Mouse (Mus musculus) forebrain, embryonic 15.5 days (tissue): Measurements from ENCODE around the gene Mrps11. TPM values are rescaled to one million over a fixed set of nuclear protein-coding genes. Genes with fewer than 3 reads are reported as not detected.
A peak's percentile ranks its signal among the peaks of the same experiment; 100 is the strongest.

Experiments used
- ATAC-seq: fragments of 200-750 bp; cut with Nextera tagmentation; replicated peaks from 2 replicates; pipeline ENCODE4 v1.8.0; 2017; ENCODE audit warnings: mild to moderate bottlenecking, moderate TSS enrichment, moderate library complexity
- H3K27ac ChIP-seq: fragments of 300-500 bp; sonication (generic); replicated peaks from 2 replicates; pipeline ENCODE4 v1.5.1; 2015; ENCODE audit warnings: mild to moderate bottlenecking, inconsistent platforms
- H3K27me3 ChIP-seq: fragments of 300-500 bp; sonication (generic); 2 replicates; pipeline ENCODE4 v1.6.1; 2015; ENCODE audit warnings: inconsistent platforms
- H3K36me3 ChIP-seq: fragments of 300-500 bp; sonication (generic); 2 replicates; pipeline ENCODE4 v1.6.1; 2015; ENCODE audit warnings: mild to moderate bottlenecking, inconsistent platforms
- H3K4me1 ChIP-seq: fragments of 300-500 bp; sonication (generic); 2 replicates; pipeline ENCODE4 v1.6.1; 2015; ENCODE audit warnings: inconsistent platforms
- H3K4me2 ChIP-seq: fragments of 300-500 bp; sonication (generic); replicated peaks from 2 replicates; pipeline ENCODE4 v1.6.1; 2015; ENCODE audit warnings: mild to moderate bottlenecking, inconsistent platforms
- H3K4me3 ChIP-seq: fragments of 300-500 bp; sonication (generic); 2 replicates; pipeline ENCODE4 v1.5.1; 2015; ENCODE audit warnings: mild to moderate bottlenecking, inconsistent platforms
- H3K9ac ChIP-seq: fragments of 300-500 bp; sonication (generic); replicated peaks from 2 replicates; pipeline ENCODE4 v1.6.1; 2015; ENCODE audit warnings: mild to moderate bottlenecking, inconsistent platforms
- H3K9me3 ChIP-seq: fragments of 300-500 bp; sonication (generic); 2 replicates; pipeline ENCODE4 v1.6.1; 2016; ENCODE audit warnings: inconsistent platforms
- WGBS: fragments of 180-500 bp; shearing (Covaris S2); methylation state at CpG from one replicate; pipeline ENCODE4 v1.1.7; 2015; ENCODE audit warnings: mixed read lengths; 5-methylcytosine and 5-hydroxymethylcytosine counted together
- polyA plus RNA-seq: library from polyadenylated mRNA; unstranded; fragments of >200 nt; fragmentation: Nextera tagmentation; extraction: Ambion mirVana; gene quantifications from 2 replicates; pipeline ENCODE4 v1.2.1, GENCODE M21; 2015

Gene Mrps11
- polyA plus RNA-seq, 1 experiment from 2014 or later = 68.8 TPM

DNA sequence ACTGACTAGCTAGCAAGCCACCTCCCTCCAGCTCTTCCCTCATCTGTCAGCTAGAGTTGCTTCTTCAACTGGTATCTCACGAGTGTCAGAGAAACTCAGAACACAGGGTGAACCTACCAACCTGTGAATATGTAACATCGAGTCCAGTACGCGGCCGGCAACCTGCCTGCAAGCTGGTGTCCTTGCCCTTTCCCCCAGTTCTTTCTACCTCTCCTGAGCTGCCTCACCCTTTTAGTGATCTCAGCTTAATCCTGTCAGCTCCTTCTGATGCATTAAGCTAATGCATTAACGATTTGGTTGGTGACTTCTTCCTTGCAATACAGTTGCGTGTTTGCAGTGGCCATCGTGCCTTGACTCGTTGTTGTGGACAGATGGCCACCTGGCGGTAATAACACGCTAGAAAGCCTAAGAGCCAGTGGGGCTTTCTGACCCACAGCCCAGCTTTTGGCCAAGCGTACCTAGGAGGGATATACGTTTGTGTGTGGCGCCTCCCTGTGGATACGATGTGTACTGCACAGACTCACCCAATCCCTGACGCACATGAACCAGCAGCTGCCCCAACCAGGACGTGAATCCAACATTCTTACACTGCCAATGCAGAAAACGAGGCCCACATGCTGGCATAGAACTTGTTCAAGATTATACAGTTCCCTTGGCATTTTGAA lies 16.8 kb upstream of the Mrps11 start:
- Histone ChIP-seq H3K9ac (peak overlapping the region; percentile 23; the same call in 1 of the 2 replicates), H3K27ac (no peak overlapping the region), H3K27me3 (no peaks in the 10 kb centered on the region), H3K36me3 (no peaks in the 10 kb centered on the region), H3K4me3 (peak overlapping the region; percentile 19), H3K4me2 (peak overlapping the region; percentile 25; the same call in 1 of the 2 replicates), H3K4me1 (peaks cover 10% of the 10 kb centered on the region), H3K9me3 (no peaks in the 10 kb centered on the region)
- 22% methylated on average over 18 of the region's 18 CpGs for WGBS
- ATAC-seq = peak; percentile 84

DNA sequence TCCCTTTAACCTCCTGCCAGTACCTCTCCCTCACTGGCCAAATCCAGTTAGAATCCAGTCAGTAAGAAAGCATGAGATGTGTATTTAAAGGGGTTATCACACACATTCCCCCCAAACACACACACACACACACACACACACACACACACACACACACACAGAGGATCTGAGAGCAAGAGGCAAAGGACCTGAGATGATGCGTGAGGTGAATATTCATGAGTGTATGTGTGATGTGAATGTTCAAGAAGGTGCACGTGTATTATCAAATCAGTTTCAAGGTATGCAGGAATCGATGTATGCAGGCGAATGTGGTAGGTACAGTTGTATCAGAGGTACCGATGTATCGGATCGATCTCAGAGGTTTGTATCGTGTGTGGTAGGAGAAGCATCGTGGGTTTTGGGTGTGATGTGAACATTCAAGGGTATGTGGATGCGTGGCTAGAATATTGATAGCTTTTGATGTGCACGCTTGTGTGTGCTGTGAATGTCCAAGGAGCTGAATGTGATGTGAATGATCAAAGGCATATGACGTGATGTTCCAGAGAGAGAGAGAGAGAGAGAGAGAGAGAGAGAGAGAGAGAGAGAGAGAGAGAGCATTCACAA lies 14.9 kb upstream of the Mrps11 start:
- 76% methylated on average over 12 of the region's 12 CpGs for WGBS
- ATAC-seq = no peak
- H3K4me2 ChIP-seq = no peak overlapping the region
- no peaks in the 10 kb centered on the region for H3K9me3 ChIP-seq
- no peaks in the 10 kb centered on the region for H3K27me3 ChIP-seq
- no peak overlapping the region for H3K9ac ChIP-seq
- H3K4me1 ChIP-seq = peaks cover 10% of the 10 kb centered on the region
- no peak overlapping the region for H3K4me3 ChIP-seq
- H3K27ac ChIP-seq = no peak overlapping the region
- H3K36me3 ChIP-seq = peaks cover 1% of the 10 kb centered on the region

DNA sequence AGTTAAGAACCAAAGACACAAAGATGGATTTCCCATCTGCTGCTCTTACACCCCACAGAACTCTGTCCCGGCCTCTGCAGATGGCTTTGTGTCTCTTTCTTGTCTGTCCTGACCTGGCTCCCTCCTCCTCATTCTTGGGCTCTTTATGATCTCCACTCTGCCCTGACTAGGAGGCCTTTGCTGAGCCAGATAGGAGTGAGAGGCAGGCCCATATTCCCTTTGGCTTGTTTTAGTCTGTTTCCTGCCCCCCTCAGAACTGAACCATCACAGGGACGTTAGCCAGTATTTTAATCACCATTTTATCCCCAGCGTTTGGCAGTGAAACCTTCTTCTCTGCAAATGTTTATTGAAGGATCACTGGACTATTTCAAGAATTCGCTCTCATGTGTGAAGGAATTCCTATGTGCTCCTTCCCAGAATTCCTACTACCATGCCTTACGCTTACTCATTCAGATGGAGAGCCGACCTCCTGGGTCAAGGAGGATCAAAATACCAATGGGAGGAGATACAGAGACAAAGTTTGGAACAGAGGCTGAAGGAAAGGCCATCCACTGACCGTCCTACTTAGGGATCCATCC lies 13.8 kb upstream of the Mrps11 start:
- Histone ChIP-seq H3K4me3 (no peak overlapping the region), H3K36me3 (peaks cover 13% of the 10 kb centered on the region), H3K9ac (no peak overlapping the region), H3K4me1 (peaks cover 10% of the 10 kb centered on the region), H3K4me2 (no peak overlapping the region), H3K9me3 (no peaks in the 10 kb centered on the region), H3K27ac (no peak overlapping the region), H3K27me3 (no peaks in the 10 kb centered on the region)
- WGBS = 80% methylated on average over 7 of the region's 7 CpGs
- ATAC-seq = no peak

DNA sequence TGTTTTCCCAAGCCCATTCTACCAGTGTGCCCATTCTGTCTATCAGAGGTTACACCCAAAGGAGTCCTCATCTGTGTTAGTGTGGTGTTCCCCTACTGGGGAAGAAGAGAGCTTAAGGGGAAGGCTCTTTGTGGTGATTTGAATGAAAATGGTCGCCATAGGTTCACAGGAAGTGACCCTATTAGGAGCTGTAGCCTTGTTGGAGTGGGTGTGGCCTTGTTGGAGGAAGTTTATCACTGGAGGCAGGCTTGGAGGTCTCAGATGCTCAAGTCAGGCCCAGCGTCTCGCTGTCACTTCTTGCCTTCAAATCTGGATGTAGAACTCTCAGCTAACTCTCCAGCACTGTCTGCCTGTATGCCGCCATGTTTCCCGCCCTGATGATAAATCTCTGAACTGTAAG lies 12.0 kb upstream of the Mrps11 start:
- Histone ChIP-seq H3K9ac (no peak overlapping the region), H3K4me3 (no peak overlapping the region), H3K36me3 (peaks cover 28% of the 10 kb centered on the region), H3K4me2 (no peak overlapping the region), H3K27me3 (no peaks in the 10 kb centered on the region), H3K27ac (no peak overlapping the region), H3K4me1 (peaks cover 4% of the 10 kb centered on the region; the same call in 1 of the 2 replicates), H3K9me3 (no peaks in the 10 kb centered on the region)
- 88% methylated on average over 5 of the region's 5 CpGs for WGBS
- ATAC-seq = no peak

DNA sequence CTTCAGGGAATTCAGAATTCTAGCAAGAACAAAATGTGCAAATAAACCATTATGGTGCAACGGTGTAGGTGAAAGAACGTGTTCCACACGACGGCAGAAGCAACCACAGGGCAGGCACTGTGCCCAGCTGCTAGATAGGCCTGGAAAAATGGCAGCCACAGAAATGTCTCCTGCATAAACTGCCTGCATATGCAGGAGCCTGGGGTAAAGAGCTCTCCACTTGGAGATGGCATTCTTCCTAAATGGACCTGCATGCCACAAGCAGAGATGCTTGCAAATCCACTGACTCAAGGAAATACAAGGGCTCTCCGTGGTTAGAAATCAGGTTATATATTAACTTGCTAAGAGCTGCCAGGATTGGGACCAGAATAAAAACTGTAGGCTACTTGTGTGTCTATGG lies 4.2 kb upstream of the Mrps11 start:
- Histone ChIP-seq H3K27me3 (no peaks in the 10 kb centered on the region), H3K4me1 (peaks cover 18% of the 10 kb centered on the region), H3K27ac (no peak overlapping the region), H3K4me2 (no peak overlapping the region), H3K9ac (no peak overlapping the region), H3K4me3 (no peak overlapping the region), H3K9me3 (no peaks in the 10 kb centered on the region), H3K36me3 (peaks cover 53% of the 10 kb centered on the region)
- 98% methylated on average over 5 of the region's 5 CpGs for WGBS
- no peak for ATAC-seq

DNA sequence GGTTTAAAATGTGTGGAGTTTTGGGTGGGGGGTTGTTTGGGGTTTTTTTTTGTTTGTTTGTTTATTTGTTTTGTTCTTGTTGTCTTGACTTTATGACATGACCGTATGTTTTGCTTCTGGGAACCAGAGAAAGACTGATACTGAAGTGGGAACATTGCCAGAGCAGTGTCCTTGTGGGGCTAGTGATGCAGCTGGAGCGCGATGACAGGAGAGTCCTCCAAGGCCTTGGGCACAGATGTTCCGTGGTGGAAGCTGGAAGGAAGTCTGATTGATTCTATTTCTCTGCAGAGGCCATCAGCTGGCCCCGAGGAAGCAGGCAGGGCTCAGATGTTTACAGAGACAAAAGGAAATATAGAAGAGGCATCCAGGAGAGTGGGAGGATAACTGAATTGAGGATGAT lies 3.0 kb downstream of the Mrps11 start:
- Histone ChIP-seq H3K9ac (no peak overlapping the region), H3K27me3 (no peaks in the 10 kb centered on the region), H3K27ac (no peak overlapping the region), H3K4me1 (peaks cover 34% of the 10 kb centered on the region), H3K4me3 (no peak overlapping the region), H3K9me3 (no peaks in the 10 kb centered on the region), H3K4me2 (no peak overlapping the region), H3K36me3 (peaks cover 24% of the 10 kb centered on the region)
- WGBS = 87% methylated on average over 5 of the region's 5 CpGs
- no peak for ATAC-seq

DNA sequence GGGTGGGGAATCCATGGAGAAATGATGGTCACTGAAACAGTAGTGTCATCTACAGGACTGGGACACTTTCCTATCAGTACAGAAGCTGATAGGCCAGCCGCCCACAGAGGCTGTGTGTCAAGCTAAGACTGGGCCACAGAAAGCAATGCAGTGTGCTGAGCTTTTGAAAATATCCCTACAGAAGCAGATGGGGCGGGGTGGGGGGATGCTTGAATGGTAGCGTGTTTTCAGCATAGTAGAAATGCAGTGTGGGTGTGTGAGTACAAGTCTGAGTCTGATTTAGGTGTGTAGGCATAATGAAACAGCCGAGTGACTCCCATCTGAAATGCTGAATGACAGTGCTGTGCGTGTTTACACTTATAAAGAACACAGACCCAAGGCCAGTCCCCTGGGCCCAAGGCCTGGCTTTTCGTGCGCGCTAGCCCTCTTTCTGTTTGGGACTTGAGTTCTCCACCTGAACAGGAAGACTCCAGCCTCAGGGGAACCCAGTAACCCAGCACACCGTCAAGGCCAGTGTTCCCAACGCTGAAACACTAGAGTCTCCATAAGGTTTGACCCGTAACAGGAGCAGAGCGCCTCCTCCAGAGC lies 5.0 kb downstream of the Mrps11 start:
- 94% methylated on average over 12 of the region's 12 CpGs for WGBS
- no peaks in the 10 kb centered on the region for H3K27me3 ChIP-seq
- no peak overlapping the region for H3K27ac ChIP-seq
- H3K9me3 ChIP-seq = no peaks in the 10 kb centered on the region
- no peak overlapping the region for H3K4me2 ChIP-seq
- no peak overlapping the region for H3K4me3 ChIP-seq
- H3K4me1 ChIP-seq = peaks cover 20% of the 10 kb centered on the region
- ATAC-seq = no peak
- H3K9ac ChIP-seq = no peak overlapping the region
- peaks cover 29% of the 10 kb centered on the region for H3K36me3 ChIP-seq

DNA sequence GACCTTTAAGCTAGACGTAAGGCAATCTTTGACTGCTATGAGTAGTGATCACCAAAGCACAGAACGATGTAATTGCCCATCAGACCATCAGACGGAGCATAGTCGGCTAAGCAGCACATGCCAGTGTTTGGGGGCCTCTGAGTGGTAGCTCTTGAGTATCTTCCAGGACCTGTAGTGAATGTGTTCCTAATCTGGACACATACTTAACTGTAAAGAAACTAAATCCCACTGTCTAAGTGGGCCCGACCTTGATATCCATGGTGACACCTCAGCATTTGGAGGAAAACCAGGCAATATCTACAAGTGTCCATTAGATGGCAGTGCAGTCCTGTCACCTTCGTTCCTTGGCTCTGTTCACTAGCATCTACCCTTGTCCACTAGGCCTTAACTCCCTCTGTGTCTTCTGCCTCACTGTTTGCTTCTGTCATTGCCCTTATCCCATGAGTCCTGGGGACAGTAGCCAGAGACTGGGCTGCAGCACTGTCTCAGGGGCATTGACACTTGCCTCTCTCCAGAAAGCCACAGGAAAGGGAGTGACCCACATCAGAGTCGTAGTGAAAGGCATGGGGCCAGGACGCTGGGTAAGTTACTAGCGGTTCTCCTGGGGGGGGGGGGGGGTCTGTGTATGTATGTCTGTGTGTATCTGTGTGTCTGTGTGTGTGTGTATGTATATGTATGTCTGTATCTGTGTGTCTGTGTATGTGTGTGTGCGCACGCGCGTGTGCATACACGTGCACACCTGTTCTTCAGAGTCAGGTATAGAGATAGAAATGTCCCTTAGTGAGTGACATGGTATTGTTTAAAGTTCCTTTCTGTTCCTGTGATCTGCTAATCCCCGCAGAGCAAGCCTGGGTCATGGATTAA lies 8.7 kb downstream of the Mrps11 start:
- peaks cover 31% of the 10 kb centered on the region for H3K36me3 ChIP-seq
- no peak overlapping the region for H3K9ac ChIP-seq
- no peaks in the 10 kb centered on the region for H3K9me3 ChIP-seq
- H3K4me1 ChIP-seq = peaks cover 9% of the 10 kb centered on the region
- no peak overlapping the region for H3K4me2 ChIP-seq
- ATAC-seq = peak; percentile 53
- WGBS = 81% methylated on average over 15 of the region's 15 CpGs
- H3K4me3 ChIP-seq = no peak overlapping the region
- H3K27me3 ChIP-seq = no peaks in the 10 kb centered on the region
- H3K27ac ChIP-seq = no peak overlapping the region

DNA sequence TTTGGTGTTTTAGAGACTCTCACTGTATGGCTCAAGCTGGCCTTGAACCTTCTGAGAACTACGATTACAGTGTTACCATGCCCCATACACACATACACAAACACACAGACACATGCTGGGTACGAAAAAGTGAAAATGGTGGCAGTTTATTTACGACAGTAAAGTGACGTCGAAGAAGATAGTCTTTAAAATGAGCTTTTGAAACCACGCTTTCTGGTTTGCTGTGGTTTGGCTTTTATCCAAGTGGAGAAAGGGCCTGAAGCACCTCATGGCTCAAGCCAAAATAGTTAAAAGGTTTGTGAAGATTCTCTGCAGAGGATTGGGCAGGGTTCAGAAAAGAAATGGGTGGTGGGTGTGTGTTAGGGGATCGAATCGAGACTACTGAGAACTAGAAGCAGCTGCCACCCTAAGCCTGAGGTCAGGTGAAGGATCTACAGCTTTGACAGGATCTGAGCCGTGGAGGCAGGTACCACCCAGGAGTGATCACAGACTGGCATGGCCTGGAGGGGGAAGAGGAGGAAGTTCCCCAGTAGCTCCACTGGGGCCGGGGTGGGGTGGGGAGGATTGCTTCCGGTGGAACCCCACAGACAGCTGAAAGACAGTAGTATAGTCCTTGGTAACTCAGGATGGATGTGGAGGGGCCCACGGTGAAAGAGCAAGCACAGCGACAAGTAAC lies 11.1 kb downstream of the Mrps11 start:
- 89% methylated on average over 13 of the region's 13 CpGs for WGBS
- no peak for ATAC-seq

DNA sequence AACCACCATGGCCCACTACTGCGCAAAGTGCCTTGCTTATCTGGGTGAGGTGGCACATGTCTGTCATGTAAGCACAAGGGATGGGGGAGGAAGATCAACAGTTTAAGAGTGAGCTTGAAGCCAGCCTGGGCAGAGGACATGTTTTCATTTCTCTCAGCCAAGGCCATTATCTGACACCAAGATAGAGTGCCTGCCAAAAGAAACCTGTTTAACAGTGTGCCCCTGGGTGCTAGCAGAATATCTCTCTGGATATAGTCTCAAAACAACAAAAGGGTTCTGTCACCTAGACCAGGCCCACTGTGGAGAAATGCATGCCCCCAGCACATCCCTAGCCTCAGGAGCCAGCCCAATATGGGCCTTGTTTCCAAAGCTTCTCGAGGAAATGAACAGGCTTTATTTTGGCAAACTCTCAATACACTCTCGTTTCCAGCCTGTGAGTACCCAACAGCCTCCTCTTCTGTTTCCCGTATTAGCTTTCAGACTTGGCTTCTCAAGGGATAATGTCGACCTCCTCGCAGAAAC lies 11.7 kb downstream of the Mrps11 start:
- Histone ChIP-seq H3K36me3 (peaks cover 20% of the 10 kb centered on the region), H3K4me2 (no peak overlapping the region), H3K9me3 (no peaks in the 10 kb centered on the region), H3K27ac (no peak overlapping the region; the same call in 1 of the 2 replicates), H3K4me1 (peaks cover 34% of the 10 kb centered on the region), H3K4me3 (no peak overlapping the region), H3K9ac (no peak overlapping the region), H3K27me3 (no peaks in the 10 kb centered on the region)
- WGBS = 48% methylated on average over 6 of the region's 6 CpGs
- no peak for ATAC-seq

More for the DNA sequence above, 11.1 kb downstream of the Mrps11 start:
- no peak overlapping the region for H3K9ac ChIP-seq
- H3K27ac ChIP-seq = no peak overlapping the region
- H3K4me2 ChIP-seq = no peak overlapping the region
- H3K4me3 ChIP-seq = no peak overlapping the region
- no peaks in the 10 kb centered on the region for H3K9me3 ChIP-seq
- peaks cover 31% of the 10 kb centered on the region for H3K4me1 ChIP-seq
- peaks cover 26% of the 10 kb centered on the region for H3K36me3 ChIP-seq
- H3K27me3 ChIP-seq = no peaks in the 10 kb centered on the region

DNA sequence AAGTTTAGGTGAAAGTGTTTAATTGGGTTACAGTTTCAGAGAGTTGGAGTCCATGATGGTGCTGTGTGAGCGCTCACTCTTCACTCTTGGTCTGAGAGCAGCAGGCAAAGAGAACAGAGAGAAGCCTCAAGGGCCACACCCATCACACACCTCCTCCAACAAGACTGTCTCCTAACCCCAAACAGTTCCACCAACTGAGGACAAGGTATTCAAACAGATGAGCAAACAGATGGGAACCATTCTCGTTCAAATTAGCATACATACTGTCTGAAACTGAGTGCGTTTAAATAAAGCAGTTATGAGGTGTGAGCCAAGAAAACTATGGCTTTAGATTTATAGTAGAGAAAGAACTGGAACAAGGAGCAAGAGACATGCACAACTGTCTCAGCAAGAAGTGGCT lies 13.7 kb downstream of the Mrps11 start:
- 0 out of 2 replicates have a peak, but pooled peaks cover 7% of the 10 kb centered on the region for H3K36me3 ChIP-seq
- H3K27me3 ChIP-seq = no peaks in the 10 kb centered on the region
- H3K4me2 ChIP-seq = no peak overlapping the region
- H3K9me3 ChIP-seq = no peaks in the 10 kb centered on the region
- H3K4me3 ChIP-seq = no peak overlapping the region
- WGBS = 71% methylated on average over 3 of the region's 3 CpGs
- no peak for ATAC-seq
- peak overlapping the region; percentile 91 for H3K27ac ChIP-seq
- no peak overlapping the region for H3K9ac ChIP-seq
- peaks cover 34% of the 10 kb centered on the region for H3K4me1 ChIP-seq
